Mouse (Mus musculus) thymus, postnatal 25 days (tissue): ENCODE data around the gene Snrpb.

ENCODE experiments used
- DNase-seq: peaks from one replicate; pipeline ENCODE4 v3.0.0; 2022

Gene Snrpb

DNA sequence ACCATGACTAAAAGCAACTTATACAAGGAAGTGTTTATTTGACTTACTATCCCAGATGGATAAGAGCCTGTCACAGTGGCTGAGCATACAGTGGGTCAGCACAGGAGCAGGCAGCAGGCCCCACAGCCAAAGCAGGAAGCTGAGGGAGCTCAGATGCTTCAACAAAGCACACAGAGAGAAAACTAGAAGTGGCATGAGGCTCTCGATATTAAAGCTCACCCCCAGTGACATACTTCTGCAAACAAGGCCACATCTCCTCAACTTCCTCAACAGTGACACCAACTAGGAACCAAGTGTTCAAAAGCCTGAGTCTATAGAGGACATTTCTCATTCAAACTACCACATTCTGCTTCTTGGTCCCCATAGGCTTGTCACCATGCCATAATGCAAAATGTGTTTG lies 49.5 kb downstream of the Snrpb start:
- DNase-seq = no peak

DNA sequence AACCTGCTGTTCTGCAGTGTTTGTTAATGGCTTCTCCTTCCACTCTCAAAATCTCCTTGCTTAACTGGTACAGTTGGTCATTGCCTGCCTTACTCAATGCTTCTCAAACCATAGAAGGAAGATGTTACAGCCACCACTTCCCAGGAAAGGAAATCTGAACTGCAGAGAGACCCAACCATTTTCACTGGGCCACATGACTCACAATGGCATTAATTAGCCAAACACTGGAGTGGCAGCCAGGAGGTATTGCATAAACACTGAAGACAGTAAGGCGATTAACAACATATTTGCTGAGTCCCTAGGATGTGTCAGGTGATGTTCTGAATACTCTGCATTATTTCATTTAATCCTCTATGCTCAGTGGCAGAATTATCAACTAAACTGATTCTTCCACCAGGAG lies 53.1 kb downstream of the Snrpb start:
- no peak for DNase-seq

DNA sequence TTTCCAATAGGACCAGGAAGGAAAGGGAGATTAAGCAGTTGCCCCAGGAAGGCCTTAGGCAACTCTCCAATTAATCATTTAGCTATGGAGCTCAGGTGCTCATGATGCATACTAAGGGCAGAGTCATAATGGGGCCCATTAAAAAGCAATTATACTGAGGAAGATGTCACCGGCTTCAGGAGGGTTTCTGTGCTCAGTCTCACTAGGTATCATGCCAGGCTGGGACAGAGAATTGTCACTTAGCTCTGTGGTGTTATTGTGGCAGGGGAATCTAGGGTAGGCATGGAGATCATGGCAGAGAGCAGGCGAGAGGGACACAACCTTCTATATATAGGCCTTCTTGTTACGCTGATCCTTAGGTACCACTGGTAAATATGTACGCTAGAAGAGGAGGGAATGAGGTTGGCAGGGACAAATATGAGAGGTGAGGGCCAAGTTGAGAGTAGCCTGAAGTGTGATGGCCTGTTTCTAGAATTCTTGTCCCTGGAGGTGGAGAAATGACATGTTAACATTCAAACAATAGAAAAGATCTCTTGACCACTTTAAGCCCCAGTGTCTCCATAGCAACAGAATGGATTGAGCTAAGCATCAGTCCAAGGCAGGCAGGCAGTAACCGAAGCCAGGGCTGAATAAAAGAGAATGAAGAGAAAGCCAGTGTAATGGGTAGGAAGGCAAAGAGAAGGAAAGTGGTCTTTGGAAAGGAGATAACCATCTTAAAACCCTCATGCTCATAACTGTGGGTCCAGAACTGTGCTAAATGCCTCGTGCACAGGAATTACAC lies 53.7 kb downstream of the Snrpb start:
- no peak for DNase-seq
